Mouse (Mus musculus): ENCODE results near the gene Acyp2. TPM values are rescaled to one million over a fixed set of nuclear protein-coding genes. Genes with fewer than 3 reads are reported as not detected.

Acyp2 gene
- total and polyA plus RNA-seq, 3 experiments = 7.9 to 29.0 TPM; not detected in 1

DNA sequence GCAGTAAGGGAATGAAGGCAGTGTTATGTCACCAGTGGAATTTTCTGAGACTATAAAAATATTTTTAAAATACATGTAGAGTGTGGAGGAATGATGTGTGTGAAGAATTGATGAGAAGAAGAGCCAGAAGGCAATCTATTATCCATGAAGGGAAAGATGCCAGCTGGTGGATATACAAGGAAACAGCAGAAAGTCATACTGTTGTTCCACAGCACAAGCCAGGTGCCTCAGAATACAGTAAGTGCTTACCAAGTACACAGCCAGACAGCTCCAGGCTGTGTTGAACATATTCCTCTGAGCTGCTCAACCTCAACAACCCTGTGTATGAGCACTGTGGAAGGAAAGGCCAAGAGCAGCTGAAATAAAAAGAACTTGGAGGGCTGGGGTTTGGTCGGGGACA, 13.7 kb downstream of the Acyp2 start:
- Histone ChIP-seq H3K27me3 (ENCODE audit: control insufficient read depth in 1 of 2, insufficient read depth in 2 of 2, low read length in 2 of 2) (no peaks in the 10 kb centered on the region), H3K4me1 (ENCODE audit: control insufficient read depth in 1 of 2, insufficient read depth in 2 of 2, low read length in 2 of 2) (peaks cover 0 to 2% of the 10 kb centered on the region in 2 experiments; a peak in 1 of 4 replicates), H3K9me3 (replicated peaks; ENCODE audit: insufficient read depth, low read length) (no peaks in the 10 kb centered on the region), H3K36me3 (ENCODE audit: control insufficient read depth in 1 of 2, insufficient read depth in 2 of 2, low read length in 2 of 2) (no peaks in the 10 kb centered on the region), H3K9ac (ENCODE audit: control insufficient read depth, low read depth, low read length, poor library complexity, severe bottlenecking) (no peak overlapping the region), H3K27ac (ENCODE audit: control insufficient read depth, low read depth, low read length) (no peak overlapping the region), H3K4me3 (ENCODE audit: control insufficient read depth in 1 of 2, insufficient read depth in 1 of 2, low read depth in 2 of 2, low read length in 2 of 2) (no peak overlapping the region), H3K79me2 (ENCODE audit: control insufficient read depth, insufficient read depth, low read length, poor library complexity) (no peaks in the 10 kb centered on the region)
- TF ChIP-seq CHD1 (IDR thresholded peaks at IDR 0.05; ENCODE audit: low read depth, low read length) = no peak
- no peak for TF ChIP-seq KAT2A (conservative IDR thresholded peaks at IDR 0.05; ENCODE audit: low read depth, low read length)
- DNase-seq (ENCODE audit: low read depth, low spot score) = peak; percentile 2

- Histone ChIP-seq H3K4me1 (ENCODE audit: control insufficient read depth in 1 of 2, insufficient read depth in 2 of 2, low read length in 2 of 2) (peaks cover 0 to 2% of the 10 kb centered on the region in 2 experiments; a peak in 1 of 4 replicates), H3K27ac (ENCODE audit: control insufficient read depth, low read depth, low read length) (no peak overlapping the region), H3K4me3 (ENCODE audit: control insufficient read depth in 1 of 2, insufficient read depth in 1 of 2, low read depth in 2 of 2, low read length in 2 of 2) (no peak overlapping the region), H3K36me3 (ENCODE audit: control insufficient read depth in 1 of 2, insufficient read depth in 2 of 2, low read length in 2 of 2) (no peaks in the 10 kb centered on the region), H3K27me3 (ENCODE audit: control insufficient read depth in 1 of 2, insufficient read depth in 2 of 2, low read length in 2 of 2) (no peaks in the 10 kb centered on the region), H3K9me3 (replicated peaks; ENCODE audit: insufficient read depth, low read length) (no peaks in the 10 kb centered on the region), H3K9ac (ENCODE audit: control insufficient read depth, low read depth, low read length, poor library complexity, severe bottlenecking) (no peak overlapping the region), H3K79me2 (ENCODE audit: control insufficient read depth, insufficient read depth, low read length, poor library complexity) (no peaks in the 10 kb centered on the region)
- DNase-seq (ENCODE audit: low read depth, low spot score) = no peak
- TF ChIP-seq NRF1 (IDR thresholded peaks at IDR 0.05; ENCODE audit: insufficient read depth, low read depth, low read length, poor library complexity, severe bottlenecking) (no peak), MYB (IDR thresholded peaks at IDR 0.05; ENCODE audit: low read depth, low read length) (no peak), HCFC1 (IDR thresholded peaks at IDR 0.05; ENCODE audit: low read depth, low read length) (no peak), TBP (IDR thresholded peaks at IDR 0.05; ENCODE audit: low read depth, low read length) (no peak), USF2 (IDR thresholded peaks at IDR 0.05; ENCODE audit: borderline replicate concordance in 1 of 2, insufficient read depth in 1 of 2, low read depth in 1 of 2, low read length in 2 of 2) (no peak), MXI1 (IDR thresholded peaks at IDR 0.05; ENCODE audit: low read depth, low read length) (no peak), E2F4 (IDR thresholded peaks at IDR 0.05; ENCODE audit: borderline replicate concordance, low read depth, low read length) (no peak), RCOR1 (IDR thresholded peaks at IDR 0.05; ENCODE audit: low read depth, low read length) (no peak), ZKSCAN1 (IDR thresholded peaks at IDR 0.05; ENCODE audit: low read depth, low read length) (no peak), JUND (IDR thresholded peaks at IDR 0.05; ENCODE audit: low read depth, low read length) (no peak), SIN3A (IDR thresholded peaks at IDR 0.05; ENCODE audit: low read length) (no peak), GABPA (IDR thresholded peaks at IDR 0.05; ENCODE audit: low read depth, low read length) (no peak), SMC3 (IDR thresholded peaks at IDR 0.05; ENCODE audit: low read depth, low read length) (no peak), POLR2AphosphoS5 (IDR thresholded peaks at IDR 0.05; ENCODE audit: borderline replicate concordance, low read depth, low read length) (no peak), BHLHE40 (IDR thresholded peaks at IDR 0.05; ENCODE audit: borderline replicate concordance, low read depth, low read length) (no peak), POLR2A (IDR thresholded peaks at IDR 0.05; ENCODE audit: control insufficient read depth in 1 of 2, insufficient read depth in 1 of 2, low read depth in 1 of 2, low read length in 2 of 2, poor library complexity in 1 of 2) (no peak), CHD1 (IDR thresholded peaks at IDR 0.05; ENCODE audit: low read depth, low read length) (no peak), MYC (IDR thresholded peaks at IDR 0.05; ENCODE audit: low read depth, low read length) (no peak)
Measured at GRCm38 (mm10) chr11:30630514-30630913, 18.9 kb downstream of the Acyp2 start.

Data from MEL (cell line).